Mouse (Mus musculus): ENCODE results near the gene Wnk1.
"Not testable (repeated sequence)": the region's sequence is repeated elsewhere in the genome, so short reads cannot be mapped to it uniquely, and the experiment has no call there.

The Wnk1 gene

DNA sequence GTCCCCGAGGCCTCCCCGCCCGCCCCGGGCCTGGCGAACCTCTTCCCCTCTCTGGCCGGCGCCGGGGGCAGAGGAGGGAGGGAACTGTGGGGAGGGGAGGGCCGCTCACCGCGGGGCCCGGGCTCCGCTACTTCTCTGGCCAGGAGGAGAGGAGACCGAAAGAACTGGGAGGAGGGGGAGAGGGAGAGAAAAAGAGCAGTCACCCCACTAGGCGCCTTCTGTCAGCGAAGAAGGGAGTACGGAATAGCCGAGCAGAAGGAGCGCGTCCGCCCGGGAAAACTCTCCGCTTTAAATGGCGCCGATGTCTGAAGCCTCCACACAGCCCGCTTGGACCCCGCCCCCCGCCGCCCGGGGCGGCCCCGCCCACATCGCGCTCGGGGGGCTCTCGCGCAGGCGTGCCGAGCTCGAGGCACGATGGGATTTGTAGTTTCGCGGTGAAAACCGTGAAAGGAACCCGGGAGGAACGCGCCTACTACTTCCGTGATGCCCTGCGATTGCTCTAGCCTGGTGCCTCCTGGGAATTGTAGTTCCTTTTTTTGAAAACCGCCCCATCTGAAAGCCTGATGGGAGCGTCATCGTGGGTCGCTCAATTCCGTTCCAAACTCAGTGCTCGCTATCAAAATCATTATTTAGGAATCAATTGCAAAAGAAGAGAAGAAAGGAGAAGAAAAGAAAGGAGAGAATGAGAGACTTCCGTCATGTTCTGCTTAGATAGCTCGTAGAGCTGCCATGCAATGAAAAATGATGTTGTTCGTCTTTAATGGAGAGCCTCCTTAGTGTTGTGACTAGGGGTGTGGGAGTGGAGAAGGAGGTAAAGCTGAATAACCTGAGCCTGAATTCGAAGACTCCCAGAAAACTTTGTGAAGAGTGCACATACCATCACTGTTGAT is at the start of gene Wnk1:
Gene Wnk1, minus strand, starts transcription at position 307 of the 890 bp plus-strand sequence.
- peak; percentile 98 for DNase-seq

- DNase-seq = not testable (repeated sequence)
Measured at GRCm38 (mm10) chr6:120087041-120087440, 48.6 kb upstream of the Wnk1 start.

- no peak for DNase-seq
Measured at GRCm38 (mm10) chr6:120085832-120086231, 47.4 kb upstream of the Wnk1 start.

GRCm38 (mm10) chr6:120084983-120085382 is 46.5 kb upstream of the Wnk1 start:
- no peak for DNase-seq

DNA sequence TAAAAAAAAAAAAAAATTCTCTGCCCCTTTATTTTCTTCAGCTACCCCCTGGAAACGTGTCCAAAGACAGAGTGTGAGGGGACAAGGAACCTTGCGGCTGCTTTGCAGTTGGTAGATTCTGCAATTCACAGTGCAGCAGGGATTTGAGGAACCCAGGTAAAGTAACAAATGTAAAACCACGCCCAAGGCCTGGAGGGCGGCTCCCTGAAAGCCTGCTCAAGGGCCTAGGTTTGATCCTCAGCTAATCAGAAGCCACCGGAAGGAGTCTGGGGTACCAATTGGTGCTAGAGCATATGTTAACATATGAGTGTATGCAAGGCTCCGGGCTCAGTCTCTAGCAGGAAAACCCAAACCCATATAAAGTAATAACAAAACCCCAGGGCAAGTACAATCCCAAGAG is 45.0 kb upstream of the Wnk1 start:
- no peak for DNase-seq

DNA sequence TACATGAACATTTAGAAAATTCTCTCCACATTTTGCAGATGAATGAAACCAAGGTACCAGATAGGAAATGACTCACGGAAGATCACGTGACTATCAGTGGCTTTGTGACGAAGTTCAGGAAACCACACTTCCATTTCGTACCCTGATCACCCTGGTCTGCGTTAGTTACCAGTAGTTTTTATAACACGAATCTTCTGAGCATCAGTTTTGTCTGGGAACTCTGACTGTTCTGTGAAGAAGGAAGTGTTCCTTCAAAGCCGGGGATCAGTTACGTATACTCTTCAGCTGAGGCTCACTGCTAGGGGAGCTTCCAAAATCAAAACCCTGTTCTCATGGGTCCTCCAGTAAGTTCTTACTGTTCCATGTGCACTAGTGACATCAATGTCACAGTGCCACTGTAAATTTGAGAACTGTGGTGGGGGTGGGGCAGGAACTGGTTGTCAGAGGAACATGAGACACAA is 44.5 kb upstream of the Wnk1 start:
- no peak for DNase-seq

GRCm38 (mm10) chr6:120082251-120082950 is 43.9 kb upstream of the Wnk1 start:
- no peak for DNase-seq

GRCm38 (mm10) chr6:120081516-120081915 is 43.0 kb upstream of the Wnk1 start:
- DNase-seq = no peak

DNA sequence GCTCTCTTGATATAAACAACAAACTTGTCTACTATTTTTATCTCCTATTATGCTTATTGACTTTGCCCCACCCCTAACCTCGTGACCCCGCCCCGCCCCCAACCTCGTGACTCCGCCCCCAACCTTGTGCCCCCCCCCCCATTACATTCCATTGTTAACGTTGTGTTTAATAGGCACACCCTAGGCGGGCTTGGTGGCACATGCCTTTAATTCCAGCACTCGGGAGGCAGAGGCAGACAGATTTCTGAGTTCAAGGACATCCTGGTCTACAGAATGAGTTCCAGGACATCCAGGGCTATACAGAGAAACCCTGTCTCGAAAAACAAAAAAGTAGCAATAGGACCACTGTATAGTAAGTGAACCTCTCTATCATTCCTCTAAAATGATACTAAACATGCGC is 41.1 kb upstream of the Wnk1 start:
- DNase-seq = no peak

- no peak for DNase-seq
Measured at GRCm38 (mm10) chr6:120076619-120077450, 38.4 kb upstream of the Wnk1 start.

- no peak for DNase-seq
Measured at GRCm38 (mm10) chr6:120072630-120073029, 34.2 kb upstream of the Wnk1 start.

- DNase-seq = no peak
Measured at GRCm38 (mm10) chr6:120069546-120069945, 31.1 kb upstream of the Wnk1 start.

- no peak for DNase-seq
Measured at GRCm38 (mm10) chr6:120065552-120066177, 27.2 kb upstream of the Wnk1 start.

GRCm38 (mm10) chr6:120064627-120065026 is 26.2 kb upstream of the Wnk1 start:
- no peak for DNase-seq

- no peak for DNase-seq
Measured at GRCm38 (mm10) chr6:120062934-120063333, 24.5 kb upstream of the Wnk1 start.

- DNase-seq = no peak
Measured at GRCm38 (mm10) chr6:120055666-120056540, 17.4 kb upstream of the Wnk1 start.

DNA sequence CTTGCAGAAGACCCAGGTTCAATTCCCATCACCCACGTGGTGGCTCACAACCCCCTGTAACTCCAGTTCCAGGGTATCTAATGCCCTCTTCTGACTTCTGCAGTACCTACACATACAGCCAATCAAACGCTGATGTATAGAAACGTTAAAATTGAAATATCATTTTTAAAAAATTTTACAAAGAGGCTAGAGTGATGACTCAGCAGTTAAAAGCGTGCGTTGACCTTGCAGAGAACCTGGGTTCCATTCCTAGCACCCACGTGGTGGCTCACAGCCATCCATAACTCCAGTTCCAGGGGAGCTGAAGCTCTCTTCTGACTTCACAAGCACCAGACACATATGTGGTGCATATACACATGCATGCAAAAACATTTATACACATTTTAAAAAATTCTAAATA is 15.9 kb upstream of the Wnk1 start:
- no peak for DNase-seq

DNA sequence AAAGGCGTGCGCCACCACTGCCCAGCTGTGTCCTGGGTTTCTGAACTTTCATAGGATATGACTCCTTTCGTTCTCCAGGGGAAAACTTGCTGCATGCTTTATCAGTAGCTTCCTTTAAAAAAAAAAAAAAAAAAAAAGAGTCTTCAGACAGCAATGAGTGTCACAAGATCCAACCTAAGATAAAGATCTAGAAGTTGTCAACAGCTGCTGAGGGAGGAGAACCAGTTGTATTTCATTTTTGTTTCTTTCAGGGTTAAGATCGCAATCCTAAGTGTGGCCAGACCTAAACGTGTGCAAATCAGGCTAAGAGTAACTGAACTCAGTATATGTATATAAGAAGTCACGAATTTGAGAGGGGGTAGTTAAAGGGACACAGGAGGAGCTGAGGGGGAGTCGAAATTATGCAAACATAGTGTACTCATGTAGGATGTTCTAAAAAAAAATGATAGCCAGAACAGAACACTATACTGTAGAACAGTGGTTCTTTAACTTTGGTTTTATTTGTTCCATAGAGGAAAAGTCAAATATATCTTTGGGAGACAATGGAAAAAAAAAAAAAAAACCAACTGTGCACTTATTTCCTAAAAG is 9.3 kb upstream of the Wnk1 start:
- DNase-seq = no peak

DNA sequence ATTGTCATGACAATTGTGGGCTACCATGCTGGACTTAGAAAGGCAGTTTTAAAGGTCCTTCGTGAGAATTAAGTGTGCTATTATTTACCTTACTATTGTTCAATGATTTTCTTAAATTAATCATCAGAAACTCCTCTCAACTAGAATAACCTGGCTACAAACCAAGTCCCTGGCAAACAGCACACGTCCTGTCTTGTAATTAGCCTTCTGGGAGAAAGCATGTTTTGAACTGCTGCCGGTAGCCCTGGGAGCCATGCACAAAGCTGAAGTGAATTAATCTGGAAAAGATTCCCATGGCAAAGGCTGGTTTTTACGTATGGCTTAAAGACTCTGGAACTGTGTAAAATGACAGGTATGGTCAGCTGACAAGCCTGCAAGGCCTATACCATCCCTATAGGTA is 6.9 kb upstream of the Wnk1 start:
- DNase-seq = no peak

DNA sequence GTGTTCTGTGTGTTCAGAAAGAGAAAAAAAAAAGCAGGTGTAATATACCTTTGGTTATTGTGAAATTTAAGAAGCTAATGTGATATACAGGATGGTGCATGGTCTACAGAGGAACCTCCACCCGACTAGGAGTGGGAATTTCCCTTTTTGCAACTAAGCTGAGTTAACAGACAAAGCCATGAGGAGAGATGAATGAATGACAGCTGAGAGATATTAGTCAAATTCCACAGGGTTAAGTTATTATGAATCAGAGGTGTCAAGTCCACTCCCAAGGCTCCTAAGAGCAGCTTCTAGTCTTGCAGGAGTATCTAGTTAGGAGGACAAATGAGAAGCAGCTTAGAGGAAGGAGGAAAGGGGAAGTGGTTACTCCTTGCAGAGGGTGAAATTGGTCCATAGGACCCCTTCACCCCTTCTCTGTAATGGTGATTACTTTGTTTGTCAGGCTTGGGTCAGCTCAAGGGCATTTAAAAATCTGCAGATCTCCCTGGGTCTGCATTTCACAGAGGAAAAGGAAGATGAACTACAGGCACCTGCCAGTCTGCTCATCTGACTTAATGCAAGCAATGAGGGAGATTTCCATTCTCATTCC is 4.3 kb upstream of the Wnk1 start:
- DNase-seq = no peak

- no peak for DNase-seq
Measured at GRCm38 (mm10) chr6:120040557-120040857, 2.0 kb upstream of the Wnk1 start.

Measured in kidney, postnatal 10 days (tissue).